8 mouse cellular contexts compared by ENCODE assay signal in the genomic region with DNA sequence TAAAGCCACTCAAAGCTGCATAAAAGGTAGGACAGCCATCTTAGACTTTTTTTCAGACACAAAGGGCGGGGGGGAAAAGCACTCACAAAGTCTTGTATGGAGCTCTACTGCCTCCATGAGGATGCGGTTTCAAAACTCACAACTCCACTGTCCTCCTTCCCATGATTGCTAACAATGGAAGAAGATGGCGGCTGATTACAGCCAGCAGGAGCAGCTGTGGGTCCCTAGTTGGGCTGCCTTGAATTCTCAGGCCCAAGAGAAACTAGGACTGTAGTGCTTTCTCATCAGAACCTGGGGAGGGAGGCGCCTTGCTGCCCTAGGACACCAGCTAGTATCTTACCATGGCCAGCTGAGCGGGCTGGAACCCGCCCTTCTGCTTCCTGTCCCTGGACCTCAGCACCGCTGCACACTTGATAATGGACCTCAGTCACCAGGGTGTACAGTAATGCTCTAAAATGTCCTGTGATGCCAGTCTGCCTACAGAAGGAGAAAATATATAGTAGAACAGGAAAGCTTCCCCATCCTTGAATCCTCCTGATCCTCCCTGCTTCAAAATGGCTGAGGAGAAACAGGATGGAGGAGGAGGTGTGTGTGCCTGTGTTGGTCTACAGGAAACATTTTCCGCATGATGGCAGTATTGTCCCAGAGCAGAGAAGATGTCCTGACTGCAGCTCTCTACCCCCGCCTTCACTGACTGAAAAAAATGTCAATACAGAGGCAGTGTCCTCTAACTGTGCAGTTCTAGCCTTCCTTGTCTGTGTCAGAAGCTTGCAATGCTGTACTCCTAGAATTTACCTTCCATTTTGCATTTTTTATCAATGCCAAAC.
DNase-seq lines count a peak whose midpoint lies in the region; ATAC-seq lines count a peak whose summit lies in the region.

No protein-coding gene starts in this region.

- WGBS in heart, embryonic 12.5 days: 56% methylated on average over 9 of the region's 9 CpGs
- 67% methylated on average over 9 of the region's 9 CpGs for WGBS in limb, embryonic 10.5 days
- 63% methylated on average over 9 of the region's 9 CpGs for WGBS in midbrain, embryonic 12.5 days
- 60% methylated on average over 9 of the region's 9 CpGs for WGBS in stomach, embryonic 14.5 days

- DNase-seq in CD4-positive, CD25-positive, alpha-beta regulatory T cell, adult 2 months (ENCODE audit: low read depth, low spot score): peak; percentile 43
- peak; percentile 79 for DNase-seq in thymus, postnatal 0 days (ENCODE audit: low spot score)
- no peak for DNase-seq in thymus, postnatal 14 days
- DNase-seq in limb, embryonic 10.5 days (ENCODE audit: low spot score): peak; percentile 47

- H3K9me3 ChIP-seq in heart, embryonic 12.5 days (replicated peaks): no peaks in the 10 kb centered on the region
- H3K9me3 ChIP-seq in limb, embryonic 10.5 days (replicated peaks): no peaks in the 10 kb centered on the region
- no peaks in the 10 kb centered on the region for H3K9me3 ChIP-seq in midbrain, embryonic 12.5 days
- no peaks in the 10 kb centered on the region for H3K9me3 ChIP-seq in stomach, embryonic 14.5 days (ENCODE audit: control insufficient read depth, low read depth, low read length)

- H3K36me3 ChIP-seq in heart, embryonic 12.5 days: peaks cover 43% of the 10 kb centered on the region
- H3K36me3 ChIP-seq in limb, embryonic 10.5 days: peaks cover 58% of the 10 kb centered on the region
- no peaks in the 10 kb centered on the region for H3K36me3 ChIP-seq in midbrain, embryonic 12.5 days
- H3K36me3 ChIP-seq in stomach, embryonic 14.5 days (ENCODE audit: control insufficient read depth, insufficient read depth, low read length): no peaks in the 10 kb centered on the region; the same call in 1 of the 2 replicates

- no peak overlapping the region for H3K27ac ChIP-seq in heart, embryonic 12.5 days (ENCODE audit: poor library complexity, severe bottlenecking)
- H3K27ac ChIP-seq in limb, embryonic 10.5 days: peak overlapping the region; percentile 85
- no peak overlapping the region for H3K27ac ChIP-seq in midbrain, embryonic 12.5 days (replicated peaks)
- 0 out of 2 replicates have a peak overlapping the region, but pooled peaks have one; percentile 44 for H3K27ac ChIP-seq in stomach, embryonic 14.5 days (ENCODE audit: low read length)

- peak overlapping the region; percentile 30 for H3K4me3 ChIP-seq in heart, embryonic 12.5 days
- peak overlapping the region; percentile 40 for H3K4me3 ChIP-seq in limb, embryonic 10.5 days
- peak overlapping the region; percentile 3 for H3K4me3 ChIP-seq in midbrain, embryonic 12.5 days
- peak overlapping the region; percentile 6; the same call in 1 of the 2 replicates for H3K4me3 ChIP-seq in stomach, embryonic 14.5 days (ENCODE audit: low read depth, low read length)

- no peaks in the 10 kb centered on the region for H3K4me1 ChIP-seq in heart, embryonic 12.5 days (replicated peaks)
- H3K4me1 ChIP-seq in limb, embryonic 10.5 days: no peaks in the 10 kb centered on the region
- no peaks in the 10 kb centered on the region for H3K4me1 ChIP-seq in midbrain, embryonic 12.5 days
- no peaks in the 10 kb centered on the region for H3K4me1 ChIP-seq in stomach, embryonic 14.5 days (ENCODE audit: control insufficient read depth, insufficient read depth, low read length)

- H3K4me2 ChIP-seq in heart, embryonic 12.5 days: peak overlapping the region; percentile 47
- no peak overlapping the region; the same call in 1 of the 2 replicates for H3K4me2 ChIP-seq in midbrain, embryonic 12.5 days (replicated peaks)
- H3K4me2 ChIP-seq in stomach, embryonic 14.5 days (replicated peaks; ENCODE audit: low read depth, low read length): no peak overlapping the region; the same call in 1 of the 2 replicates

- H3K27me3 ChIP-seq in heart, embryonic 12.5 days (replicated peaks): no peaks in the 10 kb centered on the region
- no peaks in the 10 kb centered on the region for H3K27me3 ChIP-seq in limb, embryonic 10.5 days (ENCODE audit: low read depth, poor library complexity, severe bottlenecking)
- no peaks in the 10 kb centered on the region for H3K27me3 ChIP-seq in midbrain, embryonic 12.5 days
- H3K27me3 ChIP-seq in stomach, embryonic 14.5 days (ENCODE audit: control insufficient read depth, insufficient read depth, low read length): no peaks in the 10 kb centered on the region

- H3K9ac ChIP-seq in heart, embryonic 12.5 days: no peak overlapping the region
- no peak overlapping the region for H3K9ac ChIP-seq in midbrain, embryonic 12.5 days (replicated peaks)
- H3K9ac ChIP-seq in stomach, embryonic 14.5 days (replicated peaks; ENCODE audit: low read depth, low read length): no peak overlapping the region

- no peak for ATAC-seq in CD4-positive, CD25-positive, alpha-beta regulatory T cell, adult 4 months
- ATAC-seq in heart, embryonic 12.5 days (ENCODE audit: insufficient number of reproducible peaks, low FRiP score): peak; percentile 73
- peak; percentile 59 for ATAC-seq in midbrain, embryonic 12.5 days (ENCODE audit: low FRiP score, low read depth)
- ATAC-seq in stomach, embryonic 14.5 days (ENCODE audit: insufficient number of reproducible peaks, insufficient read depth, low FRiP score, low read depth): no peak

Comparison
In these comparisons a context has a peak if more than half of its experiments do, and no peak if none do; other contexts are left out.
1. ATAC-seq: peak in heart, embryonic 12.5 days (single experiment) and midbrain, embryonic 12.5 days (single experiment); none in CD4-positive, CD25-positive, alpha-beta regulatory T cell, adult 4 months (single experiment) and stomach, embryonic 14.5 days (single experiment).
2. H3K27ac ChIP-seq: peak in limb, embryonic 10.5 days (single experiment) and stomach, embryonic 14.5 days (single experiment); none in heart, embryonic 12.5 days (single experiment) and midbrain, embryonic 12.5 days (single experiment).
3. Peak in every context shown above with its lines, with median percentiles within 50 percentile points of each other: H3K4me3 ChIP-seq.